Comparison of ENCODE assay signal across 13 mouse cellular contexts in genomic region chr10:109136763-109137732, GRCm38 (mm10).
DNase-seq lines count a peak whose midpoint lies in the region; ATAC-seq and TF ChIP-seq lines count a peak whose summit lies in the region.
"Had no signal": no experiment of that assay in that cellular context is flagged by ENCODE, and none has a peak within 500 bp of the region (broad histone marks: within the 10 kb centered on the region; RNA-seq: fewer than 3 reads in every experiment).

No protein-coding gene starts in this region.

- TF ChIP-seq RAD21 in MEL (IDR thresholded peaks at IDR 0.05; ENCODE audit: low read depth, low read length) = no peak

- H3K4me1 ChIP-seq in MEL (ENCODE audit: control insufficient read depth in 1 of 2, insufficient read depth in 2 of 2, low read length in 2 of 2) = peaks cover 2 to 16% of the 10 kb centered on the region in 2 experiments; a peak in 3 of 4 replicates
- no peaks in the 10 kb centered on the region for H3K4me1 ChIP-seq in heart, embryonic 16.5 days (ENCODE audit: control insufficient read depth, insufficient read depth, low read length)
- H3K4me1 ChIP-seq: stomach, embryonic 15.5 days had no signal

- peak overlapping the region; percentile 55; the same call in 1 of the 2 replicates for H3K27ac ChIP-seq in layer of hippocampus, adult 2 months
- H3K27ac ChIP-seq in MEL (ENCODE audit: control insufficient read depth, low read depth, low read length) = no peak overlapping the region
- no peak overlapping the region for H3K27ac ChIP-seq in heart, embryonic 16.5 days (ENCODE audit: low read length)
- H3K27ac ChIP-seq: stomach, embryonic 15.5 days had no signal

- H3K27me3 ChIP-seq in MEL (ENCODE audit: control insufficient read depth in 1 of 2, insufficient read depth in 2 of 2, low read length in 2 of 2) = no peaks in the 10 kb centered on the region
- H3K27me3 ChIP-seq in heart, embryonic 16.5 days (ENCODE audit: control insufficient read depth, insufficient read depth, low read length) = no peaks in the 10 kb centered on the region
- H3K27me3 ChIP-seq: stomach, embryonic 15.5 days had no signal

- TF ChIP-seq POLR2A in MEL (IDR thresholded peaks at IDR 0.05; ENCODE audit: control insufficient read depth in 1 of 2, insufficient read depth in 1 of 2, low read depth in 1 of 2, low read length in 2 of 2, poor library complexity in 1 of 2) = no peak

- TF ChIP-seq CTCF in layer of hippocampus, adult 2 months (conservative IDR thresholded peaks at IDR 0.05) = no peak
- no peak for TF ChIP-seq CTCF in MEL (IDR thresholded peaks at IDR 0.05 in 2 of 3, conservative IDR thresholded peaks at IDR 0.05 in 1 of 3; ENCODE audit: control insufficient read depth in 1 of 3, insufficient read depth in 1 of 3, low read depth in 2 of 3, low read length in 3 of 3, poor library complexity in 1 of 3, severe bottlenecking in 1 of 3)

- peak overlapping the region; percentile 46 for H3K9ac ChIP-seq in MEL (ENCODE audit: control insufficient read depth, low read depth, low read length, poor library complexity, severe bottlenecking)
- peak overlapping the region; percentile 52; the same call in 1 of the 2 replicates for H3K9ac ChIP-seq in heart, embryonic 16.5 days (ENCODE audit: low read length)
- H3K9ac ChIP-seq: stomach, embryonic 15.5 days had no signal

- no peak for DNase-seq in cerebellum, postnatal 10 days
- DNase-seq in layer of hippocampus, adult 2 months (ENCODE audit: low spot score in 2 of 2) = no peak
- DNase-seq in layer of hippocampus, adult 18-20 months (ENCODE audit: low spot score in 2 of 2) = no peak
- peak; percentile 25 for DNase-seq in MEL (ENCODE audit: low read depth, low spot score)
- DNase-seq in gastrocnemius, postnatal 10 days = no peak
- DNase-seq in urinary bladder, adult 2 months (ENCODE audit: low spot score) = no peak
- DNase-seq: cerebellum, adult 9-11 months; kidney, adult 9 months; right cerebral cortex, adult 18-20 months had no signal

- peak overlapping the region; percentile 26 for H3K4me3 ChIP-seq in layer of hippocampus, adult 2 months
- H3K4me3 ChIP-seq in MEL (ENCODE audit: control insufficient read depth in 1 of 2, insufficient read depth in 1 of 2, low read depth in 2 of 2, low read length in 2 of 2) = peak overlapping the region; percentile 59 to 88
- H3K4me3 ChIP-seq in heart, embryonic 16.5 days (ENCODE audit: low read length) = peak overlapping the region; percentile 31
- H3K4me3 ChIP-seq: stomach, embryonic 15.5 days had no signal

- peak; percentile 68 for ATAC-seq in cerebellum, adult (ENCODE audit: insufficient number of reproducible peaks, low FRiP score, low TSS enrichment)
- ATAC-seq in heart, embryonic 16.5 days (replicated peaks; ENCODE audit: extremely low read depth, insufficient read depth, low FRiP score) = no peak
- ATAC-seq: CD4-positive, CD25-positive, alpha-beta regulatory T cell, adult 4 months had no signal

- H3K79me2 ChIP-seq in MEL (ENCODE audit: control insufficient read depth, insufficient read depth, low read length, poor library complexity) = no peaks in the 10 kb centered on the region

- H3K36me3 ChIP-seq in MEL (ENCODE audit: control insufficient read depth in 1 of 2, insufficient read depth in 2 of 2, low read length in 2 of 2) = no peaks in the 10 kb centered on the region; a peak in 1 of 4 replicates
- no peaks in the 10 kb centered on the region for H3K36me3 ChIP-seq in heart, embryonic 16.5 days (ENCODE audit: control insufficient read depth, insufficient read depth)
- H3K36me3 ChIP-seq: stomach, embryonic 15.5 days had no signal

- no peak for TF ChIP-seq EP300 in MEL (IDR thresholded peaks at IDR 0.05; ENCODE audit: low read depth in 1 of 2, low read length in 2 of 2)

- peak overlapping the region; percentile 60 for H3K4me2 ChIP-seq in heart, embryonic 16.5 days (ENCODE audit: low read depth, low read length)
- H3K4me2 ChIP-seq: stomach, embryonic 15.5 days had no signal

- 51% methylated on average over 3 of the region's 3 CpGs for WGBS in heart, embryonic 16.5 days

- H3K9me3 ChIP-seq in MEL (replicated peaks; ENCODE audit: insufficient read depth, low read length) = no peaks in the 10 kb centered on the region
- H3K9me3 ChIP-seq in heart, embryonic 16.5 days (replicated peaks; ENCODE audit: control insufficient read depth, low read length) = no peaks in the 10 kb centered on the region
- H3K9me3 ChIP-seq: stomach, embryonic 15.5 days had no signal

TF ChIP-seq in MEL, 35 proteins besides CTCF, POLR2A, EP300 and RAD21:
- no peak for TF ChIP-seq ELF1 (IDR thresholded peaks at IDR 0.05; ENCODE audit: low read depth, low read length)
- TF ChIP-seq SIN3A (IDR thresholded peaks at IDR 0.05; ENCODE audit: low read length) = peak; percentile 25; the same call in 1 of the 2 replicates
- TF ChIP-seq ETS1 (IDR thresholded peaks at IDR 0.05; ENCODE audit: low read depth, low read length) = 0 out of 2 replicates have a peak, but pooled peaks have one; percentile 26
- no peak for TF ChIP-seq NELFE (IDR thresholded peaks at IDR 0.05; ENCODE audit: low read depth, low read length)
- TF ChIP-seq POLR2AphosphoS5 (IDR thresholded peaks at IDR 0.05; ENCODE audit: borderline replicate concordance, low read depth, low read length) = no peak
- no peak for TF ChIP-seq HCFC1 (IDR thresholded peaks at IDR 0.05; ENCODE audit: low read depth, low read length)
TF ChIP-seq in MEL: peak in this region for 2.
